Mouse (Mus musculus) cerebellum, postnatal 4 days (tissue): ENCODE data around the gene Gstm3.
A peak's percentile ranks its signal among the peaks of the same experiment; 100 is the strongest.

Experiments used
- DNase-seq, 2 experiments: peaks; one replicate each; pipeline ENCODE4 v3.0.0; 2022; ENCODE audit warnings: low spot score in 2 of 2, mixed read lengths in 1 of 2

Gene Gstm3

DNA sequence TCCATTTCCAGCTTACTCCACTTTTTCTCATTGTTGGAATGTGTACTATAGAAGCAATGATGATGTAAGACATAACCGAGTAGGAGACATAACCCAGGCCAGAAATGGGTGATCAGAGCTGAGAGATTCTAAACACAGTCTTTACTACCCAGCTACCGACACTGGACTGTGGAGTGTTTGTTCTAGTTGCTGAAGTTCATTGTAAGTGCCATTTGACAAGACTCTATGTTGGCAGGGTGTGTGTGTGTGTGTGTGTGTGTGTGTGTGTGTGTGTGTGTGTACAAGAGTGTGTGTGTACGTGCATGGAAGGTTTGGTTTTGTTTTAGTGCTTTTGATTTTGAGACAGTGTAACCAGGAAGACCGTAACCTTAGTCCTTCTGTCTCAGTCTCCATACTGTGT, 39.4 kb downstream of the Gstm3 start:
- DNase-seq = no peak

DNA sequence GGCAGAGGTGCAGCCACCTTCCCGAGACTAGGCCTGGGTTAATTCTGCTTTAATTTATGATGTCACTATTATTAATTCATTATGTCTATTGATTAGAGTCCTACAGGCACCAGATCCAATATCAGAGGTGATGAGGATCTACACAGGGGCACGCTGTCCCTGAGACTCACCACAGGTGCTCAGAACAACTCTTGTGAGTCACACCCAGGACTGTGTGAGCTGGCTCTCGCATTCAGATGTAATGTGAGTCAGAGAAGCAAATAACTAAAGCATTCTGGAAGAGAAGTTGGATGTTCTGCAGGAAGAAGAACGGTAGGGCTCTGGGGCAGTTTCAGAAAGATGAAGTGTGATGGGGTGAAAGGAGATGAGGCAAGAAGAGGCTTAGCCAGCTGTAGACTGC, 39.8 kb downstream of the Gstm3 start:
- no peak for DNase-seq

DNA sequence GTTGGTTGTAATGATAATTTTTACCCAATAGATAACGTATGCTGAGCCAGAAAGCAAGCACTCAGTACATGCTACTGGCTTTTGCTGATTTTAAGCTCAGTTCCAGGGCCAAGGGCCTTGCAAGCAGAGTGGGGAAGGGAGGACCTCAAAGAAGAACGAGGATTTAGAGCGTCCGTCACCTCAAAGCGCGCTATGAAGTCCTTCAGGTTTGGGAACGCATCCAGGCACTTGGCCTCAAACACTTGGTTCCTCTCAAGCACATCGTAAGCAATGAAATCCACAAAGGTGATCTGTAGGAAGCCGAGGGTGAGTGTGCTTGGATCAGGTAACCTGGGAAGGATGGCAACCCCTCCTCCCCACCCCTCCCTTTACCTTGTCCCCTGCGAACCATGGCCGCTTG, 40.4 kb downstream of the Gstm3 start:
- no peak for DNase-seq

DNA sequence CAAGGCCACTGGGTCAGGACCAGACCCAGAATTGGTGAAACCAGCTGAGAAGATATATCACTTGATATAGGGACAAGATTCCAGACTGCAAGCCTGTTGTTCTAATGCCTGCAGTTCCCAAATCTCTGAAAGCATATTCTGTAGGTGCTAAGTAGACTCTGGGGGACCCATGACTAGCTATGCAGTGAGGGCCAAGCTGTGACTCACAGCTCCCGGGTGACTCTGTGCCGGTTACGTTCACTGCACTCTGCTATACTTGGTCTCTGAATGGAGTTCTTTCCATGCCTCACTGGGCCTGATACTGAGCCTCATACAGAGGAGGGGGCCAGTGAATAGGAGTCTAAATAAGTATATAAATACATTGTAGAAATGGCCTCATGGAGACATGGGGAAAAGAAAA, 41.2 kb downstream of the Gstm3 start:
- no peak for DNase-seq

DNA sequence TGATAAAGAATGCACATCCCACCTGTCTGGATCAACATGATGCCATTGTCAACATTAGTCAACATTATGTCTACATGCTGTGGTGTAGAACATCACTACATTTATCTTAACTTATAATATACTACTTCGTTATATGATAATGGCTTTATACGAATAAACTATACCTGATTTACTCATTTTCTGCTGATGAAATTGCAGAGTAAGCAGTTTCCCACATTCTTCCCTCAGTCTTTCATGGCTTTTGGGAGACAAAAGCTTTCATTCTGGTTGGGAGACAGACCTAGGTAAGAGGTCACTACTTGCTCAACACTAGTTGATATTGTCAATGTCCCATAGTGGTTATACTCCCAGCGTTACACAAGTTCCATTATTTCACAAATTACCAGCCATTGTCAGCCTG, 43.7 kb downstream of the Gstm3 start:
- DNase-seq = no peak

DNA sequence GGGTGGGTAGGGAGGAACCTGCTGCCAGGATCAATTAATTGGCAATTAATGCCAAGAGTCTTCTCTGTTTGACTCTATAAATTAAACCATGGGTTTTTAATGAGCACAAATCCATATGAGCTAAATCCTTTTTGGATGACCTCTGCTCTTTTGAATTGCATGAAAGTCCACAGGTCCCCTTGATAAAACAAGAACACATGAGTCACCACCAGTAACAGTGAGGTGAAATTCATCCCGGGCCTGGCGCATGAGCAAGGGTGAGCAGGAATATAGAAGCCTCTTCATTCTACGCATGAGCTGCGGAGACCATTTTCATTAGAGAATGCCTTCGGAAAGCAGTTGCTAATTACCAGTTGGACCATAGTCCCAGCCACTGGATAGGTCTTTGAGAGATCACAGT, 48.7 kb downstream of the Gstm3 start:
- no peak for DNase-seq

DNA sequence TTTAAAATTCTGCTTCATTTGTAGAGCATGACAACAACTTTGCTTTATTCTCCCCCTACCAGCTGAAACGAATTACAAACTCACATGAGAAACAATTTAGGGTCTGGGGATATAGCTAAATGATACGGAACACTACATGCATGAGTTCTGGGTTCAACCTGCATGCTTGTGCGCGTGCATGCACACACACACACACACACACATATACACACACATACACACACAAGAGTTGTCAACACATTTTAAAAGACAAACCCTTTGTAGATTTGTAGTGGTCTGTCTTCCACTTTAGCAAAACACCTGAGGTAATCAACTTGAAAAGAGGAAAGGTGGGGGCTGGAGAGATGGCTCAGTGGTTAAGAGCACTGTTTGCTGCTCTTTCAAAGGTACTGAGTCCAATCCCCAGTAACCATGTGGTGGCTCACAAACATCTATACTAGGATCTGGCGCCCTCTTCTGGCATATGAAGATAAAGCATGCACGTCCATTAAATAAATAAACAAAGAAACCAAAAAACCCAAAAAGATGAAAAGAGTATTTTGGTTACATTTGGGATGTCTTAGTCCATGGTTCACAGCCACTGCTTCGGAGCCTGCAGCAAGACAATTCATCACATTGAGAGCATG, 51.2 kb downstream of the Gstm3 start:
- DNase-seq = peak in 1 of 2 experiments; percentile 63

DNA sequence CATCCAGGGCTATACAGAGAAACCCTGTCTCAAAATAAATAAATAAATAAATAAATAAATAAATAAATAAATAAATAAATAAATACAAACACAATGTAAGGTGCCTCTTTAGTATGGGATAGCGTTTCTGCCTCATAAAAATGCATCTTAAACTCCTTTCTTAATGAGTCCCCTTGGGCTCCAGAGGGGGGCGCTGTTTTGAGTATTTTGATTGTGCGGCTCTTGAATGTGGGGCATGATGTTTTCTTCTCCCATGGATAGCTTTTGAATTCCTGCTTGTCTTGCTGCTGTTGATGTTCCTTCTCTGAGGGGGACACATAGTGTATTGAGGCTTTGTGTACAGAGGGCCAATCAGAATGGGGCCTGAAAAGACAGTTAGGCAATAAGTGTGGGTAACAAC, 52.0 kb downstream of the Gstm3 start:
- no peak for DNase-seq

DNA sequence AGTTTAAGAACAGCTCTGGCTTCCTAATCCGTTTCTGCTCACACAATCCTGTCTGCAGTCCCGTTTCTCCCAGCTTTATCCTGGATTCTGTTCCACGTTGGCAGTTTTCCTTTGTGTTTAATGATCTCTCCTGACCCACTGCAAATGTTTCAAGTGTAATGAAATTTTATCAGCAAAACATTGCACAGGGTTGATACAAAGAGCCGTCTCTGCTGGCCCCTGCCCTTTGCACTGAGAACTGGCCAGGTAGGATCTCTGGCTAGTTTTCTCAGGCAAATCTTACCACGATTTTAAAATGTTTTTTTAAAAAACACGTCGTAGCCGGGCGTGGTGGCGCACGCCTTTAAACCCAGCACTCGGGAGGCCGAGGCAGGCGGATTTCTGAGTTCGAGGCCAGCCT, 52.4 kb downstream of the Gstm3 start:
- no peak for DNase-seq
